Mouse (Mus musculus): ENCODE results near the gene Gm20388.

DNA sequence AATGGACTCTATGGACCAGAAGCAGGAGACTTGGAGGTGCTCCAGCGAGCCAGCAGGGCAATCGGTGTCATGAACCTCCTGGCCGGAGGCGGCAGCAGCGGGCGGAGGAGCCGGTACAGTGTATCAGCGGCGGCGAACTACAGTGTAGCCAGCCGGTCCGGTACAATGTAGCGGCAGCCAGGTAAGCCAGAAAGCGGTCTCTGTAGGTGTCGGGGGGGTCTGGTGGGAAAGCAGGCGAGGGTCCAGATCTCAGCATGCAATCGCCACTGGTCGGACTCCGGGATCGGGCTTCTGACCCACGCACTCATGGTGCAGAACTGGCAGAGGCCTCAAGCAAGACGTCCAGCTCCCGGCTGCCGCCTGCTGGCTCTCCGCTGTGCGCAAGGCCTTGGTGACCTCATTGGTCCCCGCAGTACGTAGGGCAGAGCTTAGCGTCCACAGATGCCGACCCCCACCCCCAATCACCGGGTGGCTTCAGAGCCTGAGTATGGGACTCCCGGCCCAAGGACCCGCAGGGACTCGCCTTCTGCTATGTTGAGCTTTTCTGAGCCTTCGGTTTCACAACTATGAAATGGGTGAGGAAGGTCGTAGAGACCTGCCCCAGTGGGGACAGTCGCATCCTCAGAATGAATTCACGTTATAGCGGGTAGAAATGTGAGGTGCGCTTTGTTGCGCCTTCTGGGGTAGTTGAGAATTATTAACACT, 3532.4 kb downstream of the Gm20388 start:
- peak; percentile 43 for TF ChIP-seq CTCF (IDR thresholded peaks at IDR 0.05; ENCODE audit: extremely low read depth, insufficient read depth, low read length)
- peak; percentile 65; the same call in 1 of the 2 replicates for TF ChIP-seq POLR2A (IDR thresholded peaks at IDR 0.05; ENCODE audit: extremely low read depth, insufficient read depth, low read length)

Measured in cortical plate, adult 2 months (tissue).